Mouse (Mus musculus): Measurements from ENCODE around the gene Gm13277. TPM values are rescaled to one million over a fixed set of nuclear protein-coding genes. Genes with fewer than 3 reads are reported as not detected.
"Not testable (repeated sequence)": the region's sequence is repeated elsewhere in the genome, so short reads cannot be mapped to it uniquely, and the experiment has no call there.

Gm13277 gene
- polyA plus RNA-seq, 1 experiment: not detected

GRCm38 (mm10) chr4:88779550-88779949 lies 8.9 kb upstream of the Gm13277 start, which contains the start of gene Gm13272:
Gene Gm13272 (plus strand): TSS chr4:88779850.
- not testable (repeated sequence) for DNase-seq (ENCODE audit: low read depth)

DNA sequence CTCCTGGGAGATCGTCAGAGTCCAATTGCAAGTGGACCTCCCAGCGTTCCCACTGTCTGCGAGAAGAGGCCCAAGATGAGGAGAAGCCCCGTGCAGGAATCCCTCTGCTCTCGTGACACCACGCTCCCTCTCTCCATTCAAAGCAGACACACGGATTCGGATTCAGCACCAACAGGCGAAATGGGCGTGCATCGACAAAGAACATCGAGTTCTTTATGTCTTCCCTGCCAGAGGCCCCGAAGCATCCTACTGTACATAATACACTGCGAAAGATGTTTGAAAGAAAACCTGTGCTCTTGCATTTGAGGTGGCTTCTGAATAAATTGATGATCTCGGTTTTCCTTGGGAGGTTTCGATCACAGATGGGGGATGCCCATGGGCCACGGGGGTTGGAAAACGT lies 8.1 kb upstream of the Gm13277 start:
- not testable (repeated sequence) for DNase-seq (ENCODE audit: low read depth)

DNA sequence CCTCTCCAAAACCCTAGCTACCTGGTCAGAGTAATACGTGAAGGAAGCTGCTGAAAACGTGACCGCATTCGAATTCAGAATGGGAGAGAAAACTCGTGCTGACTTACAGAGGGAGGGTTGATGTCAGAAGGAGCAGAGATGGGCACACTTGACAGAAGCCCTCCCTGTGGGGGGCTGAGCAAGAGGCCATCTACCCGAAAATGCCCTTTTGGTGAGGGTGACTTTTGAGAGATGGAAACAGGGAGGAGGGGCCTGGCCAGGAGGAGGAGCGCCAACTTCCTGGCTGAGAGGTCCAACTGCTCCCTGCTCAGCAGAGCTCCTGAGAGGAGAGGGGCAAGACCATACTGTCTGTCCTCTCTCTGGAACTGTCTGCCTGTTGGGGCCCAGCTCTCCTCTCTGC lies 6.6 kb upstream of the Gm13277 start, which contains the start of gene Ifnz:
TSS of gene Ifnz (plus strand) at position 301 of the 400 bp plus-strand sequence.
- DNase-seq (ENCODE audit: low read depth): not testable (repeated sequence)

- not testable (repeated sequence) for DNase-seq (ENCODE audit: low read depth)
Measured at GRCm38 (mm10) chr4:88782335-88782734, 6.1 kb upstream of the Gm13277 start.

GRCm38 (mm10) chr4:88785409-88785808 lies 3.0 kb upstream of the Gm13277 start, which contains the start of gene Gm13276:
Gene Gm13276 (plus strand): TSS chr4:88785709.
- DNase-seq (ENCODE audit: low read depth): not testable (repeated sequence)

- DNase-seq (ENCODE audit: low read depth): not testable (repeated sequence)
Measured at GRCm38 (mm10) chr4:88791250-88791649, 2.8 kb downstream of the Gm13277 start, which contains the start of gene Gm13278. Gene Gm13278 (plus strand): TSS chr4:88791550.

- not testable (repeated sequence) for DNase-seq (ENCODE audit: low read depth)
Measured at GRCm38 (mm10) chr4:88793936-88794675, 5.7 kb downstream of the Gm13277 start, which contains the start of gene Gm13275. Gene Gm13275 (plus strand): TSS chr4:88794487.

DNA sequence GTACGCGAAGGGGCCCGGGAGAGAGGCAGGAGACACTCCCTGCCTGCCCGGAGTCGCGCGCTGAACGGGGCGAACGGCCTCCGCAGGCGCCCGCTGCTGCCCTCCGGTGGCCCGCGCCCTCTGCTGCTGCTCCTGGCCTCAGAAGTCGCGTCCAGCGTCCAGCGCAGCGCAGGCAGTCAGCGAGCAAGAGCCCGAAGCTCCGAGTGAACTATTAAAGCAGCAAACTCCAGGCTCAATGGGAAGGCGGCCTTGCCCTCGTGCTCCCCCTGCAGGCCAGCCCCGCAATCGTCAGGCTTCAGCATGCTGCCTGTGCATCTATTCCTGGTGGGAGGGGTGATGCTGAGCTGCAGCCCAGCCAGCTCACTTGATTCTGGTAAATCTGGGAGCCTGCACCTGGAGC lies 8.7 kb downstream of the Gm13277 start, which contains the start of gene Gm13279:
TSS of gene Gm13279 (plus strand) at position 301 of the 400 bp plus-strand sequence.
- not testable (repeated sequence) for DNase-seq (ENCODE audit: low read depth)

DNA sequence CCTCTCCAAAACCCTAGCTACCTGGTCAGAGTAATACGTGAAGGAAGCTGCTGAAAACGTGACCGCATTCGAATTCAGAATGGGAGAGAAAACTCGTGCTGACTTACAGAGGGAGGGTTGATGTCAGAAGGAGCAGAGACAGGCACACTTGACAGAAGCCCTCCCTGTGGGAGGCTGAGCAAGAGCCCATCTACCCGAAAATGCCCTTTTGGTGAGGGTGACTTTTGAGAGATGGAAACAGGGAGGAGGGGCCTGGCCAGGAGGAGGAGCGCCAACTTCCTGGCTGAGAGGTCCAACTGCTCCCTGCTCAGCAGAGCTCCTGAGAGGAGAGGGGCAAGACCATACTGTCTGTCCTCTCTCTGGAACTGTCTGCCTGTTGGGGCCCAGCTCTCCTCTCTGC lies 10.9 kb downstream of the Gm13277 start, which contains the start of gene Gm13285:
TSS of gene Gm13285 (plus strand) at position 301 of the 400 bp plus-strand sequence.
- not testable (repeated sequence) for DNase-seq (ENCODE audit: low read depth)

- DNase-seq (ENCODE audit: low read depth): not testable (repeated sequence)
Measured at GRCm38 (mm10) chr4:88802954-88803353, 14.5 kb downstream of the Gm13277 start, which contains the start of gene Gm13287. Gene Gm13287 (plus strand): TSS chr4:88803254.

DNA sequence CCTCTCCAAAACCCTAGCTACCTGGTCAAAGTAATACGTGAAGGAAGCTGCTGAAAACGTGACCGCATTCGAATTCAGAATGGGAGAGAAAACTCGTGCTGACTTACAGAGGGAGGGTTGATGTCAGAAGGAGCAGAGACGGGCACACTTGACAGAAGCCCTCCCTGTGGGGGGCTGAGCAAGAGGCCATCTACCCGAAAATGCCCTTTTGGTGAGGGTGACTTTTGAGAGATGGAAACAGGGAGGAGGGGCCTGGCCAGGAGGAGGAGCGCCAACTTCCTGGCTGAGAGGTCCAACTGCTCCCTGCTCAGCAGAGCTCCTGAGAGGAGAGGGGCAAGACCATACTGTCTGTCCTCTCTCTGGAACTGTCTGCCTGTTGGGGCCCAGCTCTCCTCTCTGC lies 16.8 kb downstream of the Gm13277 start, which contains the start of gene Gm13288:
TSS of gene Gm13288 (plus strand) at position 301 of the 400 bp plus-strand sequence.
- not testable (repeated sequence) for DNase-seq (ENCODE audit: low read depth)

GRCm38 (mm10) chr4:88805761-88806160 lies 17.3 kb downstream of the Gm13277 start:
- not testable (repeated sequence) for DNase-seq (ENCODE audit: low read depth)

- no peak for DNase-seq (ENCODE audit: low read depth)
- no peak for TF ChIP-seq POLR2A (IDR thresholded peaks at IDR 0.05; ENCODE audit: borderline replicate concordance, extremely low read depth, insufficient read depth, insufficient read length, poor library complexity, severe bottlenecking)
Measured at GRCm38 (mm10) chr4:88815928-88816327, 27.5 kb downstream of the Gm13277 start, which contains the start of gene Ifna7. Gene Ifna7 (plus strand): TSS chr4:88816228.

DNA sequence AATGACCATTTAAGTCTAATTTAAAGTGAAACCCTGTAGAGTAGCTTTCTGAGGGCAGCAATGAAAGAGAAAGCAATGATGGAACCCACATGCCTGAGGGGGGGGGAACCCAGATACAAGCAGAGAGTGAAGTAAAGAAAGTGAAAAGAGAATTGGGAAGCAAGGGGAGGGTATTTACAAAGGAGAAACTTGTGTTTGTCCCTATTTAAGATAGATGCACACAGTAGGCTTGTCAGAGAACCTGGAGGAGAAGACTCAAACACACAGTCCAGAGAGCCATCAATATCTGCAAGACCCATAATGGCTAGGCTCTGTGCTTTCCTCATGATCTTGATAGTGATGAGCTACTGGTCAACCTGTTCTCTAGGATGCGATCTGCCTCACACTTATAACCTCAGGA lies 31.2 kb downstream of the Gm13277 start, which contains the start of gene Ifna11:
TSS of gene Ifna11 (plus strand) at position 301 of the 400 bp plus-strand sequence.
- TF ChIP-seq POLR2A (IDR thresholded peaks at IDR 0.05; ENCODE audit: borderline replicate concordance, extremely low read depth, insufficient read depth, insufficient read length, poor library complexity, severe bottlenecking) (no peak), CTCF (IDR thresholded peaks at IDR 0.05; ENCODE audit: borderline replicate concordance, extremely low read depth, insufficient read depth, insufficient read length) (no peak)
- DNase-seq (ENCODE audit: low read depth): no peak

- DNase-seq (ENCODE audit: low read depth): peak; percentile 21
- no peak for TF ChIP-seq POLR2A (IDR thresholded peaks at IDR 0.05; ENCODE audit: borderline replicate concordance, extremely low read depth, insufficient read depth, insufficient read length, poor library complexity, severe bottlenecking)
- TF ChIP-seq CTCF (IDR thresholded peaks at IDR 0.05; ENCODE audit: borderline replicate concordance, extremely low read depth, insufficient read depth, insufficient read length): peak; percentile 47; the same call in 1 of the 2 replicates
Measured at GRCm38 (mm10) chr4:88822995-88823394, 34.6 kb downstream of the Gm13277 start.

DNA sequence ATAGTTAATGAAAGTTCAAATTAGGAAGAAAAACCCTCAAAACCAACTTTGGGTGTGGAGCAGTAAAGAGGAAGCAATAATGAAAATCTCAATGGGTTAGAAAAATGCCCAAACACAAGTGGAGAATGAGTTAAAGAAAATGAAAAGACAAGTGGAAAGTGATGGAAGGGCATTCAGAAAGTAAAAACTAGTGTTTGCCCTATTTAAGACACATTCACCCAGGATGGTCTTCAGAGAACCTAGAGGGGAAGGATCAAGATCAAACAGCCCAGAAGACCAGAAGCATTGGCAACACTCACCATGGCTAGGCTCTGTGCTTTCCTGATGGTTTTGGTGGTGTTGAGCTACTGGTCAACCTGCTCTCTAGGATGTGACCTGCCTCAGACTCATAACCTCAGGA lies 38.7 kb downstream of the Gm13277 start, which contains the start of gene Ifna6:
TSS of gene Ifna6 (plus strand) at position 301 of the 400 bp plus-strand sequence.
- not testable (repeated sequence) for DNase-seq (ENCODE audit: low read depth)

Data from brain, embryonic 14.5 days (tissue).